Mouse (Mus musculus): ENCODE data around the gene Dip2b.

GRCm38 (mm10) chr15:100101206-100101605, 62.7 kb downstream of the Dip2b start:
- TF ChIP-seq CTCF (IDR thresholded peaks at IDR 0.05; ENCODE audit: borderline replicate concordance, control insufficient read depth, extremely low read depth, insufficient read depth, low read length, poor library complexity) (no peak), POLR2A (IDR thresholded peaks at IDR 0.05; ENCODE audit: control insufficient read depth, extremely low read depth, insufficient read depth, low read length, poor library complexity) (no peak)
